Mouse (Mus musculus): ENCODE results near the gene Mcm5. TPM values are rescaled to one million over a fixed set of nuclear protein-coding genes. Genes with fewer than 3 reads are reported as not detected.

Gene Mcm5
- polyA plus RNA-seq (2015; fragmentation: Nextera tagmentation; extraction: Ambion mirVana) = 182 and 186 TPM in 2 replicates

DNA sequence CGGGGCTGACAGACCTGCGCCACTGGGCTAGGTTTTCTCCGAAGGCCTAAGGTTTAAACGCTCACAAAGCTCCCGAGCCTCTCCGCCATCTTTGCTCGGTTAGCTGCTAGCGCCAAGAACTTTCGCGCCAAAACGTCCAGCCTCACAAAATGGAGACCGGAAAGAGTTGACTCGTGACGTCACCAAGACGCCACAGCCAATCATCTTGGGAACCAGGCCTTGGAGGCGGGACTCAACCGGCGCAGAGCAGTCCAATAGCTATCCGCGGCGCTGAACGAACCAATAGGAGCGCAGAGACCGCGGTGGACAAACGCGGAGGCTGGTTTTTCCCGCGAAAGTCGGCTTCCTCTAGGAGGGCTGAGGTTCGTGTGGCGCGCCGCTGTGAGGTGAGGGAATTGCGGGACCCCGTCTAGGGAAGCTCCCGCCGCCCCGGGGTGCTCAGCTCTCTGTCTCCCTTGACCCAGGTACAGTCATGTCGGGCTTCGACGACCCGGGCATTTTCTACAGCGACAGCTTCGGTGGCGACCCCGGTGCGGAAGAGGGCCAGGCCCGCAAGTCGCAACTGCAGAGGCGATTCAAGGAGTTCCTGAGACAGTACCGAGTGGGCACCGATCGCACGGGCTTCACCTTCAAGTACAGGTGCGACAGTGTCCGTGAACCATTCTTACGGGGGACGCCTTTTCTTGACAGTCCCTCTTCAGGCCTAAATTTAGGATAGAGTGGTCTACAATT is at the start of gene Mcm5:
Gene Mcm5, plus strand, starts transcription at position 334 of the 732 bp plus-strand sequence.
- peak; percentile 99 for ATAC-seq (ENCODE audit: low FRiP score, low read depth)
- Histone ChIP-seq H3K27ac (peak within 1 kb of the TSS; percentile 92), H3K27me3 (no peaks in the 10 kb centered on the region), H3K4me2 (replicated peaks) (peak within 1 kb of the TSS; percentile 97), H3K9me3 (no peaks in the 10 kb centered on the region), H3K4me3 (peak within 1 kb of the TSS; percentile 83), H3K9ac (peak within 1 kb of the TSS; percentile 87), H3K4me1 (peaks cover 28% of the 10 kb centered on the region), H3K36me3 (peaks cover 35% of the 10 kb centered on the region)
- WGBS = under 1% methylated on average over 59 of the region's 59 CpGs

DNA sequence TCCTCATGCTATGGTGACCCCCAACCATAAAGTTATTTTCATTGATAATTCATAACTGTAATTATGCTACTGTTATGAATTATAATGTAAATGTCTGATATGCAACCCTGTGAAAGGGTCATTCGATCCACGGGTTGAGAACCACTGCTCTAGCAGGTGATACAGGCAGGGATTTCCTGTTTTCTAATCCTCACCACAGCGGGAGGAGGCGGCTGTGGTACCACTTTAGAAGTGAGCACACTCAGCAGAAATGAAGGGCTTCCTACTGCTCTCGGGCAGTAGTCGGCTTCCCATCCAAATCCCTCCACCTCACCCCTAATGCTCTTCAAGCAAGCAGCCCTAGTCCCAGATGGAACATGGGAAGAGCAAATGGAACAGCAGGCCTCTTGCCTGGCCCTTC is 49.3 kb upstream of the Mcm5 start:
- 73% methylated on average over 6 of the region's 6 CpGs for WGBS
- Histone ChIP-seq H3K9me3 (no peaks in the 10 kb centered on the region), H3K4me3 (no peak overlapping the region), H3K4me2 (replicated peaks) (no peak overlapping the region), H3K4me1 (no peaks in the 10 kb centered on the region), H3K36me3 (peaks cover 58% of the 10 kb centered on the region), H3K27ac (no peak overlapping the region), H3K27me3 (no peaks in the 10 kb centered on the region), H3K9ac (no peak overlapping the region)
- no peak for ATAC-seq (ENCODE audit: low FRiP score, low read depth)

DNA sequence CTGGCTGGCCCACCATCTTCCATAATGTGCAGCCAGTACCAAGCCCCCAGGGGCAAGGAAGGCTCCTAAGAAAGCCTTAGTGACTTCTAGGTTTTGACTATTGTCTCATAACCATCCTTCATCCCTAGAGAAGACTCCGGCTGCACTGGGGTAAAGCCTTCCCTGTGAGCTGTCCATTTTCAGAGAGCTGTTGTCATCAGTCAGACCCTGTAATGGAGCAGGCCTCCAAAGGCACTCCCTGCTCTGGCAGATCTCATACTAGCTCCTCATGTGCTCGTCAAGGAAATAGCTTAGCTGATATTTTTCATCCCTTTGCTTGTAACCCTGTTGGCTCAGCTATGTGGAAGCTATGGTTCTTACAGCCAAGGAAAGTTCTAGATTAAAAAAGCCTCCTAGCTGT is 48.6 kb upstream of the Mcm5 start:
- no peaks in the 10 kb centered on the region for H3K9me3 ChIP-seq
- H3K4me1 ChIP-seq = no peaks in the 10 kb centered on the region
- H3K27me3 ChIP-seq = no peaks in the 10 kb centered on the region
- H3K36me3 ChIP-seq = peaks cover 62% of the 10 kb centered on the region
- no peak overlapping the region for H3K4me2 ChIP-seq (replicated peaks)
- no peak overlapping the region for H3K4me3 ChIP-seq
- no peak overlapping the region for H3K27ac ChIP-seq
- no peak for ATAC-seq (ENCODE audit: low FRiP score, low read depth)
- 86% methylated on average over 2 of the region's 2 CpGs for WGBS
- H3K9ac ChIP-seq = no peak overlapping the region

DNA sequence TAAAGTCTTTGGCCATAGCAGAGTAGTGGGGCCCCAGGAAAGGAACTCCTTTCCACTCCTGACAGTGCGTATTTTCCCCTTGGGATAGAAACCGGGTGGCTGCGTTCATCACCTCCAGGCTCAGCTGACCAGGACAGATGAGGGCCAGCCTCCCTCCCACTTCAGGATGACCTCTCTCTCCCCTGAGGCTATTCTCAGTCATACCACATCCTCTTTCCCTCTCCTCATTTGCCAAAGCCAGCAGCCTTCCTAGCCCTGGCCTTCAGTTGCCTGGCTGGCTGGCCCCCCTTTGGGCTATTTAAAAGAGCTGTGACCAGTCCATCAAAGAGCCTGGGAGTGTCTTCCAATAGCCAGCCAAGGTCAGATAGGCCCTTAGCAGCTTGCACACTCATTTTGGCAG is 46.1 kb upstream of the Mcm5 start:
- H3K27ac ChIP-seq = no peak overlapping the region
- 82% methylated on average over 3 of the region's 3 CpGs for WGBS
- no peaks in the 10 kb centered on the region for H3K27me3 ChIP-seq
- no peaks in the 10 kb centered on the region for H3K9me3 ChIP-seq
- H3K36me3 ChIP-seq = peaks cover 62% of the 10 kb centered on the region
- no peak overlapping the region for H3K4me3 ChIP-seq
- no peak for ATAC-seq (ENCODE audit: low FRiP score, low read depth)
- H3K4me2 ChIP-seq (replicated peaks) = no peak overlapping the region
- H3K4me1 ChIP-seq = no peaks in the 10 kb centered on the region
- no peak overlapping the region for H3K9ac ChIP-seq

DNA sequence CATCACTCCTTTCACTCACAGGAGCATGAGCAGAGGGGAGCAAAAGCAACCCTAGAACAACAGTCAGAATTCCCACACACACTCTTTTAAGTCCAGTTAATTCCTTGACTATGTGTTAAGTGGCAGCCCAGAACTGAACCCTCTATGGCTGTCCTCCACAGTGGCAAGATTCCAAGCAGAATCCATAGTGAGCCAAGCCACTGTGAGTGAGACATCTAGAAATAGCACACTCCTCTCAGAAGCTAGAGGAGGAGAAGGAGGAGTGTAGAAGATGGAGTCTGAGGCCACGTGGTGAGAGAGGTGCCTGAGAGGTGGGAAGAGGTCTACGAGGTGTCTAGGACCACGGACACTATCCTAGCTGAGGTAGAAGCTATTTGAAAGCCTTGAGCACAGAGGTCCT is 44.6 kb upstream of the Mcm5 start:
- WGBS = 84% methylated on average over 3 of the region's 3 CpGs
- Histone ChIP-seq H3K4me2 (replicated peaks) (no peak overlapping the region), H3K36me3 (peaks cover 50% of the 10 kb centered on the region), H3K4me1 (no peaks in the 10 kb centered on the region), H3K9me3 (no peaks in the 10 kb centered on the region), H3K4me3 (no peak overlapping the region), H3K27me3 (no peaks in the 10 kb centered on the region), H3K27ac (no peak overlapping the region), H3K9ac (no peak overlapping the region)
- no peak for ATAC-seq (ENCODE audit: low FRiP score, low read depth)

DNA sequence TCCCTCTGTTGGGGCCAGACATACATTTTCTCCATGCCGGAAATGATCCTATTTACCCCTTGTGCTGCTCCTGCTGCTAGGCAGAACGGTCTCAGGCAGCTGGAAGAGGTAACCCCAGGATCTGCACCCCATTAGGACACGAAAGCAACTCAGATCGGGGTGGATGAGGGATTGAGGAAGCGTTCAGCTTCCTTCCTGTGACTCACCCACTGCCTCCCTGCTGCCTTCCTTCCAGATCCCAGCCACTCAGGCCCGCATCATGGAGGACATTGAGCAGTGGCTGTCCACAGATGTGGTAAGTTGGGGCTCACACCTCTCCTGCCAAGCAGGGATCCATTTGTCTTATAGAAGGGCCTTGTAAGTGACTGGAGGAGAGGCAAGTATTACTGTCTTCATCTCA is 42.1 kb upstream of the Mcm5 start:
- Histone ChIP-seq H3K4me2 (replicated peaks) (no peak overlapping the region), H3K36me3 (peaks cover 36% of the 10 kb centered on the region), H3K4me3 (no peak overlapping the region), H3K4me1 (no peaks in the 10 kb centered on the region), H3K9me3 (no peaks in the 10 kb centered on the region), H3K27ac (no peak overlapping the region), H3K27me3 (no peaks in the 10 kb centered on the region), H3K9ac (no peak overlapping the region)
- 75% methylated on average over 6 of the region's 6 CpGs for WGBS
- ATAC-seq (ENCODE audit: low FRiP score, low read depth) = no peak

DNA sequence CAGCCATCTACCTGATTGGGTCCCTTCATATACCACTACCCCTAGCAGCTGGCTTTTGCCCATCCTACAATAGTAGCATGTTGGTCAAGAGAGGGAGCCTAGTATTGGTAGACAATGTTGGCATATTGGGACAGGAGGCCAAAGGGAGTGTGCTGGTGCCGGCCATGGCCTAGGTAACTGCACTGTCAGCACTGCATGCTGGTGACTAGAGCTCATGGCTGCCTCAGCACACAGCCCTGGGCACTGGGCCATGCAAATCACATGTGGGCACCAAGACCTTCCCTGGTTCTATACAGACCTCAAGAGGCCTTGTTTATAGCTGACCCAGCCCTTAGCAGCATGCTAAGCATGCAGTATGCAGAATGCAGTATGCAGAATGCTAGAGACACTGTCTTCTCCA is 39.1 kb upstream of the Mcm5 start:
- H3K4me1 ChIP-seq = no peaks in the 10 kb centered on the region
- H3K9me3 ChIP-seq = no peaks in the 10 kb centered on the region
- no peak for ATAC-seq (ENCODE audit: low FRiP score, low read depth)
- H3K4me2 ChIP-seq (replicated peaks) = no peak overlapping the region
- H3K36me3 ChIP-seq = peaks cover 22% of the 10 kb centered on the region
- 0 out of 2 replicates have a peak overlapping the region, but pooled peaks have one; percentile 25 for H3K9ac ChIP-seq
- no peak overlapping the region for H3K27ac ChIP-seq
- no peak overlapping the region for H3K4me3 ChIP-seq
- WGBS = 72% methylated on average over 1 of the region's 1 CpGs
- H3K27me3 ChIP-seq = no peaks in the 10 kb centered on the region

DNA sequence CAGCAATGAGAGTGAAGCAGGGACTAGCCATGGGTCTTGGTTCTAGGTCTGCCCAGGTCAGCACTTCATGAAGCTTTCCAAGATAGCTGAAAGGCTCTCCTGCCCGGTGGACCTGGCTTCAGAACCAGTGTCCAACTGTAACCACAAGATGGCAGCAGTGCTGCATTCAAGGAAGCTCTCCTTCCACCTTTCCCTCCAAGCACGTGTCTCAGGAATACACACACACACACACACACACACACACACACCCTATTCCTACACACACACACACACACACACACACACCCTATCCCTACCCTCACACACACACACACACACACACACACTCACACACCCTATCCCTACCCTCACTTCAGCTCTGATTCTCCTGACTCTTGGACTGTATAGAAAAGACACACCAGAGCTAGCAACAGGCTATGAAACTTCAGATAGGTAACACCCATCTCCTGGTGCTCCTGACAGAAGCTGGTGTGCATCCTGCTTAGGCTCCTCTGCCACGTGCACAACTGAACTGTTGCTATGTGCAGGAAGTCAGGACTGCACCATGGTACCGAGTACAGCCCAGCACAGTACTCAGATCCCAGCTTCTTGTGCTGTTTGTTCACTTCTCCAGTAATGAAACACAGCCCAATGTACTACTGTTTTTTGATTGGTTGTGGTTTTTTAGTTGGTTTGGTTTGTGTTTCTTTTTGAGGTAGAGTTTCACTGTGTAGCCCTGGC is 37.6 kb upstream of the Mcm5 start:
- peak; percentile 84 for ATAC-seq (ENCODE audit: low FRiP score, low read depth)
- H3K9ac ChIP-seq = no peak overlapping the region
- WGBS = 28% methylated on average over 4 of the region's 4 CpGs

DNA sequence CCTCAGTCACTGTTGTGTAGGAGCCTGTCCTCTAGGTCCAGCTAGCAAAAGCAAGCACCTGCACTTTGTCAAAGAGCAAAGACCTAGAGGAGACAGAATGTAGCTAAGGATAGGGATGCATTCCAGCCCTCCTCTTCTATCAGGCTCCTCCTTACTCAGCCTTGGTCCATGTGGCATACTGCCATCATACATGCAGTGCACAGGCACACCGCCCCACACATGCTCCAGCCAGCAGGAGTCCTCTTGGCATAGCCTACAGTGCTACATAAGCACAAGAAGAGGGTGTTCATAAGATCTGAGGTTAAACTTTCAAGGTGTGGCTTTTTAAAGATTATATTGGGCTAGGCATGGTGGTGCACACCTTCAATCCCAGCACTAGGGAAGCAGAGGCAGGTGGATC is 34.5 kb upstream of the Mcm5 start:
- H3K9ac ChIP-seq = no peak overlapping the region
- 90% methylated on average over 1 of the region's 1 CpGs for WGBS
- H3K4me3 ChIP-seq = no peak overlapping the region
- no peaks in the 10 kb centered on the region for H3K27me3 ChIP-seq
- no peaks in the 10 kb centered on the region for H3K9me3 ChIP-seq
- H3K27ac ChIP-seq = no peak overlapping the region
- H3K4me2 ChIP-seq (replicated peaks) = no peak overlapping the region
- H3K36me3 ChIP-seq = no peaks in the 10 kb centered on the region
- H3K4me1 ChIP-seq = no peaks in the 10 kb centered on the region
- no peak for ATAC-seq (ENCODE audit: low FRiP score, low read depth)

More for the DNA sequence above, 37.6 kb upstream of the Mcm5 start:
- Histone ChIP-seq H3K27me3 (no peaks in the 10 kb centered on the region), H3K4me3 (no peak overlapping the region), H3K9me3 (no peaks in the 10 kb centered on the region), H3K27ac (no peak overlapping the region), H3K4me2 (replicated peaks) (no peak overlapping the region), H3K4me1 (no peaks in the 10 kb centered on the region), H3K36me3 (peaks cover 10% of the 10 kb centered on the region)

DNA sequence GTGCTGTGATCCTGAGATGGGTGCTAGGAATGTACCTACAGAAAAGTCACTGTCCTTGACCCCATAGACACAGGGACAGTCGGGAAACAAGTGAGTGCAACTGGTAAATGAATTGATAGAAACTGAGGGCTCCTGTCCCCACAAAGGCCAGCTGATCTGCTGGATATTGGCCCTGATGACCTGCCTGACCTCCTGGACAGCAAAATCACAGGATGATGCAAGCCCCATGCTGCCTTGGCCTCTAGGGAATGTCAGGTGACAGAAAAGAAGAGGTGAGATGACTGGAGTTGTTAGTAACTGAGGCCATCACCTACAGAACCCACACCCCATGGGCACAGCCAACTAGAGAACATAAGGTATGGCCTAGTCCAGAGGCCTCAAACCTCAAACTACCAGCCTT is 31.2 kb upstream of the Mcm5 start:
- WGBS = 75% methylated on average over 1 of the region's 1 CpGs

DNA sequence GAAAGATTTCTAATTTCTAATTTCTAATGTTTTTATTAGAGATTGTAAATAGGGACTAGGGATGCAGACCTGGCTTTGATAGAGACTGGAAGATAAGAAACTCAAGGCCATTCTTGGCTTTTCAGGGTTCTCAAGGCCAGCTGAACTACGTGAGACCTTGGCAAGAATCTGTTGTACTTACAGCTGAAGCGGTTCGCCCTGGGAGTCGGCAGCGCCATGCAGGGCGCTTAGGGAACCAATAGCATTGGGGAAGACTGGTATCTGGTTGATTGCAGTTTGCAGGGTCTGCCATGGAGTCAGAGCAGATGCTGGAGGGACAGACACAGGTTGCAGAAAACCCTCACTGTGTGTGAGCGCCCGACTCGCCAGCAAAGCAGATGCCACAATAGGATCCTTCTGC is 30.5 kb upstream of the Mcm5 start:
- no peaks in the 10 kb centered on the region for H3K27me3 ChIP-seq
- no peak overlapping the region for H3K27ac ChIP-seq
- WGBS = 94% methylated on average over 9 of the region's 9 CpGs
- no peaks in the 10 kb centered on the region for H3K9me3 ChIP-seq
- H3K4me2 ChIP-seq (replicated peaks) = no peak overlapping the region
- H3K9ac ChIP-seq = no peak overlapping the region
- H3K4me1 ChIP-seq = 0 out of 2 replicates have a peak, but pooled peaks cover 4% of the 10 kb centered on the region
- H3K36me3 ChIP-seq = no peaks in the 10 kb centered on the region
- no peak for ATAC-seq (ENCODE audit: low FRiP score, low read depth)
- H3K4me3 ChIP-seq = no peak overlapping the region

More for the DNA sequence above, 31.2 kb upstream of the Mcm5 start:
- Histone ChIP-seq H3K4me1 (0 out of 2 replicates have a peak, but pooled peaks cover 1% of the 10 kb centered on the region), H3K9me3 (no peaks in the 10 kb centered on the region), H3K27me3 (no peaks in the 10 kb centered on the region), H3K4me3 (no peak overlapping the region), H3K9ac (no peak overlapping the region), H3K36me3 (no peaks in the 10 kb centered on the region), H3K27ac (no peak overlapping the region), H3K4me2 (replicated peaks) (no peak overlapping the region)
- ATAC-seq (ENCODE audit: low FRiP score, low read depth) = no peak

DNA sequence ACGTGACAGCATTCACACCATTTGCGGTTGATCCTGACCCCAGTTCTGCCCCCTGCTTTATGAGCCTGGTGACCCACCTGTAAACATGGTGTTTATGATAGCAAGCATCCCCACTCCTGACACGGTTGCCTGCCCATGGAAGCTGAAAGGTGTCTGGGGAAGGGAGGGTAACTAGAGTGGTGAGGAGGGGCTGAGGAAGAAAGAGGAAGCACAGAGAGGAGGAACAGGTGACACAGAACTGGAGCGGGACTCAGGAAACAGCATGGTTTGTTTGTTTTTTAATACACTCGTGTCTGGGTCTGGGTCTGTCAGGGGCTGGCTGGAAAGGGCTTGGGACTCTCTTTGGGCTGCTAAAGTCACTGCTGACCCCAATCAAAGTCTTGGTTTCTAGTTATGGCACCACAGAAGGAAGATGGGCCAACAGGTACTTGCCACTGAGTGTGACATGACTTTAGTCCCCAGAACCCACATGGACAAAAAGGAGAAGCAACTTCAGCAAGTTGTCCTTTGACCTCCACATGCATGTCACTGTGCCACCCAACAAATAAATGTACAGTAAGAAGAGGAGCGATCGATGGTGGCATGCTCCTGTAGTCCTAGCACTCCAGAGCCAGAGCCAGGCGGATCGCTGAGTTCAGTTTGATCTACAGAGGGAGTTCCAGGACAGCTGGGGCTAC is 27.9 kb upstream of the Mcm5 start:
- 69% methylated on average over 9 of the region's 9 CpGs for WGBS
- no peak for ATAC-seq (ENCODE audit: low FRiP score, low read depth)
- Histone ChIP-seq H3K9me3 (no peaks in the 10 kb centered on the region), H3K9ac (no peak overlapping the region), H3K27me3 (no peaks in the 10 kb centered on the region), H3K27ac (no peak overlapping the region), H3K4me3 (no peak overlapping the region), H3K4me2 (replicated peaks) (no peak overlapping the region), H3K36me3 (no peaks in the 10 kb centered on the region), H3K4me1 (0 out of 2 replicates have a peak, but pooled peaks cover 4% of the 10 kb centered on the region)
